Mouse (Mus musculus): ENCODE measurements at regions not wholly inside any gene's neighbourhood (a gene's known extent, or its start where the extent isn't known, plus 50 kb on each side); places are given as distances from the start of the nearest gene placed in this dataset.

GRCm38 (mm10) chr12:12687376-12687775 is 254.3 kb downstream of the Mycn start:
- TF ChIP-seq CTCF (IDR thresholded peaks at IDR 0.05; ENCODE audit: low read depth) = no peak
- TF ChIP-seq EP300 (IDR thresholded peaks at IDR 0.05; ENCODE audit: low read depth) = no peak
